Mouse (Mus musculus): ENCODE measurements at regions not wholly inside any gene's neighbourhood (a gene's known extent, or its start where the extent isn't known, plus 50 kb on each side); places are given as distances from the start of the nearest gene placed in this dataset.

GRCm38 (mm10) chr12:17481687-17482086 lies 62.9 kb upstream of the Odc1 start:
- H3K9me3 ChIP-seq (ENCODE audit: low read length): no peaks in the 10 kb centered on the region
- no peaks in the 10 kb centered on the region for H3K4me1 ChIP-seq (ENCODE audit: insufficient read depth, low read length)
- ATAC-seq (ENCODE audit: low FRiP score) (no peak), DNase-seq (ENCODE audit: low spot score) (no peak)
- H3K9ac ChIP-seq (replicated peaks; ENCODE audit: low read length, poor library complexity, severe bottlenecking): no peak overlapping the region
- no peak overlapping the region for H3K4me3 ChIP-seq (ENCODE audit: low read depth, low read length)
- TF ChIP-seq CTCF (IDR thresholded peaks at IDR 0.05): no peak
- H3K36me3 ChIP-seq (ENCODE audit: insufficient read depth, low read length): no peaks in the 10 kb centered on the region
- H3K27me3 ChIP-seq (ENCODE audit: insufficient read depth, low read length): no peaks in the 10 kb centered on the region
- no peak overlapping the region for H3K4me2 ChIP-seq (ENCODE audit: low read depth, low read length, poor library complexity, severe bottlenecking)
- 93% methylated on average over 9 of the region's 9 CpGs for WGBS
- no peak overlapping the region for H3K27ac ChIP-seq (ENCODE audit: low read depth, low read length)

- H3K36me3 ChIP-seq (ENCODE audit: insufficient read depth, low read length): no peaks in the 10 kb centered on the region
- H3K4me2 ChIP-seq (ENCODE audit: low read depth, low read length, poor library complexity, severe bottlenecking): no peak overlapping the region
- no peak for TF ChIP-seq CTCF (IDR thresholded peaks at IDR 0.05)
- ATAC-seq (ENCODE audit: low FRiP score) (no peak), DNase-seq (ENCODE audit: low spot score) (no peak)
- H3K9ac ChIP-seq (replicated peaks; ENCODE audit: low read length, poor library complexity, severe bottlenecking): no peak overlapping the region
- H3K4me3 ChIP-seq (ENCODE audit: low read depth, low read length): no peak overlapping the region
- H3K4me1 ChIP-seq (ENCODE audit: insufficient read depth, low read length): no peaks in the 10 kb centered on the region
- H3K27me3 ChIP-seq (ENCODE audit: insufficient read depth, low read length): no peaks in the 10 kb centered on the region
- H3K9me3 ChIP-seq (ENCODE audit: low read length): no peaks in the 10 kb centered on the region
- 95% methylated on average over 13 of the region's 13 CpGs for WGBS
- no peak overlapping the region for H3K27ac ChIP-seq (ENCODE audit: low read depth, low read length)
Measured at GRCm38 (mm10) chr12:17482196-17482595, 62.4 kb upstream of the Odc1 start.

GRCm38 (mm10) chr12:17484448-17484847 lies 60.1 kb upstream of the Odc1 start:
- Histone ChIP-seq H3K9ac (replicated peaks; ENCODE audit: low read length, poor library complexity, severe bottlenecking) (no peak overlapping the region), H3K27ac (ENCODE audit: low read depth, low read length) (no peak overlapping the region), H3K9me3 (ENCODE audit: low read length) (no peaks in the 10 kb centered on the region), H3K4me2 (ENCODE audit: low read depth, low read length, poor library complexity, severe bottlenecking) (no peak overlapping the region), H3K27me3 (ENCODE audit: insufficient read depth, low read length) (no peaks in the 10 kb centered on the region), H3K4me3 (ENCODE audit: low read depth, low read length) (no peak overlapping the region), H3K36me3 (ENCODE audit: insufficient read depth, low read length) (no peaks in the 10 kb centered on the region), H3K4me1 (ENCODE audit: insufficient read depth, low read length) (no peaks in the 10 kb centered on the region)
- no peak for ATAC-seq (ENCODE audit: low FRiP score)
- TF ChIP-seq CTCF (IDR thresholded peaks at IDR 0.05): no peak
- no peak for DNase-seq (ENCODE audit: low spot score)
- WGBS: 86% methylated on average over 9 of the region's 9 CpGs

GRCm38 (mm10) chr12:17486062-17486770 lies 58.4 kb upstream of the Odc1 start:
- Histone ChIP-seq H3K4me2 (ENCODE audit: low read depth, low read length, poor library complexity, severe bottlenecking) (no peak overlapping the region), H3K4me3 (ENCODE audit: low read depth, low read length) (no peak overlapping the region), H3K27ac (ENCODE audit: low read depth, low read length) (peak overlapping the region; percentile 47; the same call in 1 of the 2 replicates), H3K9ac (replicated peaks; ENCODE audit: low read length, poor library complexity, severe bottlenecking) (no peak overlapping the region), H3K4me1 (ENCODE audit: insufficient read depth, low read length) (no peaks in the 10 kb centered on the region), H3K27me3 (ENCODE audit: insufficient read depth, low read length) (no peaks in the 10 kb centered on the region), H3K9me3 (ENCODE audit: low read length) (no peaks in the 10 kb centered on the region), H3K36me3 (ENCODE audit: insufficient read depth, low read length) (no peaks in the 10 kb centered on the region)
- WGBS: 18% methylated on average over 9 of the region's 9 CpGs
- DNase-seq (ENCODE audit: low spot score): peak; percentile 14
- peak; percentile 29; the same call in 1 of the 2 replicates for ATAC-seq (ENCODE audit: low FRiP score)
- TF ChIP-seq CTCF (IDR thresholded peaks at IDR 0.05): no peak

GRCm38 (mm10) chr12:17487336-17487735 lies 57.3 kb upstream of the Odc1 start:
- Histone ChIP-seq H3K9me3 (ENCODE audit: low read length) (no peaks in the 10 kb centered on the region), H3K4me3 (ENCODE audit: low read depth, low read length) (no peak overlapping the region), H3K27me3 (ENCODE audit: insufficient read depth, low read length) (no peaks in the 10 kb centered on the region), H3K36me3 (ENCODE audit: insufficient read depth, low read length) (no peaks in the 10 kb centered on the region), H3K4me2 (ENCODE audit: low read depth, low read length, poor library complexity, severe bottlenecking) (no peak overlapping the region), H3K9ac (replicated peaks; ENCODE audit: low read length, poor library complexity, severe bottlenecking) (no peak overlapping the region), H3K4me1 (ENCODE audit: insufficient read depth, low read length) (no peaks in the 10 kb centered on the region), H3K27ac (ENCODE audit: low read depth, low read length) (no peak overlapping the region)
- TF ChIP-seq CTCF (IDR thresholded peaks at IDR 0.05): no peak
- 11% methylated on average over 1 of the region's 1 CpGs for WGBS
- DNase-seq (ENCODE audit: low spot score) (no peak), ATAC-seq (ENCODE audit: low FRiP score) (peak; percentile 26; the same call in 1 of the 2 replicates)

GRCm38 (mm10) chr12:17488203-17488602 lies 56.4 kb upstream of the Odc1 start:
- WGBS: 95% methylated on average over 1 of the region's 1 CpGs
- DNase-seq (ENCODE audit: low spot score) (no peak), ATAC-seq (ENCODE audit: low FRiP score) (no peak)
- H3K9me3 ChIP-seq (ENCODE audit: low read length): no peaks in the 10 kb centered on the region
- H3K4me1 ChIP-seq (ENCODE audit: insufficient read depth, low read length): no peaks in the 10 kb centered on the region
- H3K4me3 ChIP-seq (ENCODE audit: low read depth, low read length): no peak overlapping the region
- no peaks in the 10 kb centered on the region for H3K36me3 ChIP-seq (ENCODE audit: insufficient read depth, low read length)
- no peaks in the 10 kb centered on the region for H3K27me3 ChIP-seq (ENCODE audit: insufficient read depth, low read length)
- no peak overlapping the region for H3K9ac ChIP-seq (replicated peaks; ENCODE audit: low read length, poor library complexity, severe bottlenecking)
- no peak overlapping the region for H3K4me2 ChIP-seq (ENCODE audit: low read depth, low read length, poor library complexity, severe bottlenecking)
- TF ChIP-seq CTCF (IDR thresholded peaks at IDR 0.05): no peak
- H3K27ac ChIP-seq (ENCODE audit: low read depth, low read length): no peak overlapping the region
